Mouse (Mus musculus): ENCODE results near the gene Mss51. TPM values are rescaled to one million over a fixed set of nuclear protein-coding genes. Genes with fewer than 3 reads are reported as not detected.
A peak's percentile ranks its signal among the peaks of the same experiment; 100 is the strongest.

Gene Mss51
- polyA plus RNA-seq, 1 experiment, result 0.33 TPM

DNA sequence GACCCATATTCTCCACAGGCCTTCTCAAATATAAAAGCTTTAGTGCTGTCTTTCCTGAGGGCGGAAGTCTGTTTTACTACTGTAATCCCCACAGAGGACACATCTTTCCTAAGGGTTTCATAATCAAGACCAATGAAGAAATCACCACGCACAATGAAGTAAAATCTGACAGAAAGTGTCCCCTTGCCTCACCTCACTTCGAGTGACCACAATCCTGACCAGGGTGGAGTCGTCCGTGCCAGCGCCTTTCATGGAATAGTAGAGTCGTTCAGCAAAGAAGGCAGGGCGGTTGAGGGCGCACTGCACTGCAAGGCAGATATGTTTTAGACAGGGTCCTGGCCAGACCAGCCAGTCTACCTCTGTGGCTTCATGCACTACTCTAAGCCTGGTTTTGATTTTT, 38.3 kb downstream of the Mss51 start:
- Histone ChIP-seq H3K4me1 (ENCODE audit: control insufficient read depth, insufficient read depth, low read length) (no peaks in the 10 kb centered on the region), H3K4me3 (ENCODE audit: insufficient read depth, low read length) (no peak overlapping the region), H3K27ac (ENCODE audit: insufficient read depth, low read length) (no peak overlapping the region)
- TF ChIP-seq CTCF (IDR thresholded peaks at IDR 0.05; ENCODE audit: extremely low read depth, insufficient read depth, low read length) (no peak), POLR2A (IDR thresholded peaks at IDR 0.05; ENCODE audit: extremely low read depth, insufficient read depth, low read length) (no peak)

DNA sequence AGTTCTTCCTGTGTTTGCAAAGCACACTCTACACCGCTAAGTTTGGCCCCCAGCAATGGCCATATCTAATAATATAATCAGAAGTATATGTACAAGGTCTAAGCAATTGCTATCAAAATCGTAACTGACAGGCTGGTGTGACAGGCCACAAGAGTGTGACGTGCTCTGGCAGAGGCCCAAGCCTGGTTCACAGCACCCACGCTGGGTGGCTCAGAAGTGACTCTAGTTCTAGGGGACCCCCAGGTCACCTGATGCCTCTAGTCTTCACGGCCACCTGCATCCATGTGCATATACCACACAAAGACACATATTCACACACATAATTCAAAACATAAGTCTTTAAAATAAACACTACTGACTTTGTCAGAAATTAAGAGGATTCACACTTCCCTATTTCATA, 43.8 kb downstream of the Mss51 start:
- no peak overlapping the region for H3K27ac ChIP-seq (ENCODE audit: insufficient read depth, low read length)
- no peak overlapping the region for H3K4me3 ChIP-seq (ENCODE audit: insufficient read depth, low read length)
- 0 out of 2 replicates have a peak, but pooled peaks cover 2% of the 10 kb centered on the region for H3K4me1 ChIP-seq (ENCODE audit: control insufficient read depth, insufficient read depth, low read length)
- TF ChIP-seq CTCF (IDR thresholded peaks at IDR 0.05; ENCODE audit: extremely low read depth, insufficient read depth, low read length) (no peak), POLR2A (IDR thresholded peaks at IDR 0.05; ENCODE audit: extremely low read depth, insufficient read depth, low read length) (no peak)

DNA sequence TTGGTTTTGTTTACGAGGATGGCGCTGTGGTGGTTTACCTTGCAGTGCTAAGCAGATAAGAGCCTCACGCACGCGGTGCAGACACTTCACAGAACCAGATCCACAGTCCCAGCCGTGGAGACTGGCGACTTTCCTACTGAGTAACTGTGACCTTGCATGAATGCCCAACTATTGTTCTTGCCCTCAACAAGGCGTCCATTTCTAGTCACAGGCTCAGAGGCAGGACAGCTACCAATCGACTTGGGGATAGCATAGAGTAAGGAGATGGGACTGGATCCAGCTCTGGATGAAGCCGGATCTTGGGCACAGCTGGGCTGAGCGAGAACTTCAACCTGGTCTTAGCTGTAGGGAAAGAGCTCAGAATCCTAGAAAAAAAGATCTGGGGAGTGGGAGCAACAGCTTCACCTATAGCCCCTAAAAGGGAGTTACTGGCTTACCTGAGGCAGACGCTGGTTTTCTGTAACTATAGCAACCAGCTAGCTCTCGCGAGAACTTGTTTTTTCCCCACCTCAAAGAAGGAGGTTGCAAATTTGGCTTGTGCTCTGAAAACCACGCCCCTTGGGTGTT, 44.9 kb downstream of the Mss51 start, which contains the start of gene Cfap70:
Gene Cfap70, minus strand, starts transcription at position 462 of the 567 bp plus-strand sequence.
- 0 out of 2 replicates have a peak, but pooled peaks cover 2% of the 10 kb centered on the region for H3K4me1 ChIP-seq (ENCODE audit: control insufficient read depth, insufficient read depth, low read length)
- no peak within 1 kb of the TSS for H3K27ac ChIP-seq (ENCODE audit: insufficient read depth, low read length)
- H3K4me3 ChIP-seq (ENCODE audit: insufficient read depth, low read length), result peak within 1 kb of the TSS; percentile 51
- TF ChIP-seq CTCF (IDR thresholded peaks at IDR 0.05; ENCODE audit: extremely low read depth, insufficient read depth, low read length) (no peak), POLR2A (IDR thresholded peaks at IDR 0.05; ENCODE audit: extremely low read depth, insufficient read depth, low read length) (no peak)

- TF ChIP-seq CTCF (IDR thresholded peaks at IDR 0.05; ENCODE audit: extremely low read depth, insufficient read depth, low read length), result no peak
- no peak for TF ChIP-seq POLR2A (IDR thresholded peaks at IDR 0.05; ENCODE audit: extremely low read depth, insufficient read depth, low read length)
- Histone ChIP-seq H3K4me3 (ENCODE audit: insufficient read depth, low read length) (peak overlapping the region; percentile 51; the same call in 1 of the 2 replicates), H3K27ac (ENCODE audit: insufficient read depth, low read length) (no peak overlapping the region), H3K4me1 (ENCODE audit: control insufficient read depth, insufficient read depth, low read length) (0 out of 2 replicates have a peak, but pooled peaks cover 2% of the 10 kb centered on the region)
Measured at GRCm38 (mm10) chr14:20451302-20451701, 45.4 kb downstream of the Mss51 start.

DNA sequence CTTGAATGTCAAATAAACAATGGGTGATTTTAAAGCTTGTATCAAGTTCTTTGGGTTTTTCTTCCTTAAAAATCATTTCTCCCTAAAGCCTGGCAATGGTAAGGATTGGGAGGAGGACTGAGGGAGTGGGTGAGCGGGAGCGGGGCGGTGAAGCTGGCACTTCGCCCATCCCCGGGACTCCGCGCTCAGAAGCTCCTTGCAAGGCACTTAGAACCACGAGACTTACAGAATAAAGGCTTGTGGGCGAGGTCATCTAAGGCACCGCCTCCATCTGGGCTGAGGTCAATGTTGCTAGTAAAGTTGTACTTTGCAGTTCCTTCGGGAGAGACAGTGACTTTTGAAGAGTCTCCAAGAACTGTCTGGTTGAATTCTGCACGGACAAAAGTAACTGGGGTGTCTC, 49.5 kb downstream of the Mss51 start:
- Histone ChIP-seq H3K4me1 (ENCODE audit: control insufficient read depth, insufficient read depth, low read length) (0 out of 2 replicates have a peak, but pooled peaks cover 2% of the 10 kb centered on the region), H3K4me3 (ENCODE audit: insufficient read depth, low read length) (no peak overlapping the region), H3K27ac (ENCODE audit: insufficient read depth, low read length) (no peak overlapping the region)
- TF ChIP-seq CTCF (IDR thresholded peaks at IDR 0.05; ENCODE audit: extremely low read depth, insufficient read depth, low read length) (no peak), POLR2A (IDR thresholded peaks at IDR 0.05; ENCODE audit: extremely low read depth, insufficient read depth, low read length) (no peak)

DNA sequence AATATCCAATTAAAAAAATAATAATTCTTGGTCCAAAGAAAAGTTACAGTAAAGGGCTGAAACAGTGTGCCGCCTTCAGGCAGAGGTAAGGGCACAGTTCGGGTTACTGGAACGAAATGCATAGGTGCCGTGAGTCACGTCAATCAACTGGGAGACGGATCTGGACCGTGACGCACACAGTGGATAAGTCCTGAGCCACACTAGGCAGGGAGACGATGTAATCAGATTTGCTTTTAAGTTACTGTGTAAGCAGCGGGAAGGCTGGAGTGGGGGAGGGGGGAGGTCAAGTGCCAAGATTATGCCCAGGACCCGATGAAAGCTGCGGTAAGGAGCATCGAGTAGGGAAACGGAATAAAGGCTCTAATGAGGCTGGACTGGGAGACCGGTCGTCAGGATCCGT, 54.4 kb downstream of the Mss51 start:
- no peak overlapping the region for H3K27ac ChIP-seq (ENCODE audit: insufficient read depth, low read length)
- no peaks in the 10 kb centered on the region for H3K4me1 ChIP-seq (ENCODE audit: control insufficient read depth, insufficient read depth, low read length)
- TF ChIP-seq POLR2A (IDR thresholded peaks at IDR 0.05; ENCODE audit: extremely low read depth, insufficient read depth, low read length) (no peak), CTCF (IDR thresholded peaks at IDR 0.05; ENCODE audit: extremely low read depth, insufficient read depth, low read length) (no peak)
- H3K4me3 ChIP-seq (ENCODE audit: insufficient read depth, low read length), result no peak overlapping the region

- no peaks in the 10 kb centered on the region for H3K4me1 ChIP-seq (ENCODE audit: control insufficient read depth, insufficient read depth, low read length)
Measured at GRCm38 (mm10) chr14:20436976-20437375, 59.7 kb downstream of the Mss51 start.

More at GRCm38 (mm10) chr14:20436976-20437375, 59.7 kb downstream of the Mss51 start:
- Histone ChIP-seq H3K27ac (ENCODE audit: insufficient read depth, low read length) (no peak overlapping the region), H3K4me3 (ENCODE audit: insufficient read depth, low read length) (no peak overlapping the region)
- no peak for TF ChIP-seq CTCF (IDR thresholded peaks at IDR 0.05; ENCODE audit: extremely low read depth, insufficient read depth, low read length)
- TF ChIP-seq POLR2A (IDR thresholded peaks at IDR 0.05; ENCODE audit: extremely low read depth, insufficient read depth, low read length), result no peak

Other genes with a start within 250 kb of the Mss51 start
- not detected in 2 replicates for gene Kcnk16, start 227.7 kb downstream of the Mss51 start, polyA plus RNA-seq (2012; rRNA removed)
- gene Nudt13, start 202.2 kb downstream of the Mss51 start, polyA plus RNA-seq (2012; rRNA removed), result 30.4 and 32.7 TPM in 2 replicates
- 31.8 and 32.5 TPM in 2 replicates for gene Ecd, start 148.8 kb downstream of the Mss51 start, polyA plus RNA-seq (2012; rRNA removed)
- gene Fam149b, start 148.7 kb downstream of the Mss51 start, polyA plus RNA-seq (2012; rRNA removed), result 56.6 and 61.0 TPM in 2 replicates
- 37.0 and 37.2 TPM in 2 replicates for gene Dnajc9, start 108.0 kb downstream of the Mss51 start, polyA plus RNA-seq (2012; rRNA removed)
- 44.9 and 45.4 TPM in 2 replicates for gene Mrps16, start 103.3 kb downstream of the Mss51 start, polyA plus RNA-seq (2012; rRNA removed)
- gene Cfap70, start 44.7 kb downstream of the Mss51 start, polyA plus RNA-seq (2012; rRNA removed), result 1.5 and 3.3 TPM in 2 replicates
- gene Anxa7, start 16.8 kb downstream of the Mss51 start, polyA plus RNA-seq (2012; rRNA removed), result 86.0 and 89.0 TPM in 2 replicates
- gene Ppp3cb, start 49.7 kb upstream of the Mss51 start, polyA plus RNA-seq (2012; rRNA removed), result 162 and 167 TPM in 2 replicates
- gene Usp54, start 144.2 kb upstream of the Mss51 start, polyA plus RNA-seq (2012; rRNA removed), result 47.8 and 49.8 TPM in 2 replicates
- not detected in 2 replicates for gene Myoz1, start 159.6 kb upstream of the Mss51 start, polyA plus RNA-seq (2012; rRNA removed)
- 0.11 and 0.19 TPM in 2 replicates for gene Synpo2l, start 171.5 kb upstream of the Mss51 start, polyA plus RNA-seq (2012; rRNA removed)
- gene Sec24c, start 177.4 kb upstream of the Mss51 start, polyA plus RNA-seq (2012; rRNA removed), result 77.2 and 79.3 TPM in 2 replicates
- 14.9 and 16.3 TPM in 2 replicates for gene Fut11, start 198.1 kb upstream of the Mss51 start, polyA plus RNA-seq (2012; rRNA removed)
- 84.9 and 85.9 TPM in 2 replicates for gene Chchd1, start 206.1 kb upstream of the Mss51 start, polyA plus RNA-seq (2012; rRNA removed)
- 174 and 185 TPM in 2 replicates for gene Zswim8, start 210.7 kb upstream of the Mss51 start, polyA plus RNA-seq (2012; rRNA removed)
- gene Ndst2, start 237.7 kb upstream of the Mss51 start, polyA plus RNA-seq (2012; rRNA removed), result 22.9 and 26.7 TPM in 2 replicates

Measured in cortical plate, adult 2 months (tissue).